Mouse (Mus musculus) heart, embryonic 12.5 days (tissue): Measurements from ENCODE around the gene Gng12. TPM values are rescaled to one million over a fixed set of nuclear protein-coding genes. Genes with fewer than 3 reads are reported as not detected.
"Not testable (repeated sequence)": the region's sequence is repeated elsewhere in the genome, so short reads cannot be mapped to it uniquely, and the experiment has no call there.

Experiments
- ATAC-seq: fragments of 200-750 bp; cut with Nextera tagmentation; 2 replicates; pipeline ENCODE4 v1.8.0; 2017; ENCODE audit warnings: moderate TSS enrichment, moderate library complexity; ENCODE audit not compliant: insufficient number of reproducible peaks, low FRiP score
- H3K27ac ChIP-seq: fragments of 300-500 bp; sonication (generic); 2 replicates; pipeline ENCODE4 v1.5.1; 2016; ENCODE audit warnings: mild to moderate bottlenecking, moderate library complexity; ENCODE audit not compliant: poor library complexity, severe bottlenecking
- H3K27me3 ChIP-seq: fragments of 300-500 bp; sonication (generic); replicated peaks from 2 replicates; pipeline ENCODE4 v1.6.1; 2016; ENCODE audit warnings: mild to moderate bottlenecking, moderate library complexity
- H3K36me3 ChIP-seq: fragments of 300-500 bp; sonication (generic); 2 replicates; pipeline ENCODE4 v1.6.1; 2016; ENCODE audit warnings: mild to moderate bottlenecking, moderate library complexity
- H3K4me1 ChIP-seq: fragments of 300-500 bp; sonication (generic); replicated peaks from 2 replicates; pipeline ENCODE4 v1.6.1; 2016; ENCODE audit warnings: mild to moderate bottlenecking
- H3K4me2 ChIP-seq: fragments of 300-500 bp; sonication (generic); 2 replicates; pipeline ENCODE4 v1.6.1; 2016; ENCODE audit warnings: mild to moderate bottlenecking, moderate library complexity
- H3K4me3 ChIP-seq: fragments of 300-500 bp; sonication (generic); 2 replicates; pipeline ENCODE4 v1.5.1; 2016; ENCODE audit warnings: mild to moderate bottlenecking
- H3K9ac ChIP-seq: fragments of 300-500 bp; sonication (generic); 2 replicates; pipeline ENCODE4 v1.6.1; 2016; ENCODE audit warnings: mild to moderate bottlenecking, moderate library complexity
- H3K9me3 ChIP-seq: fragments of 300-500 bp; sonication (generic); replicated peaks from 2 replicates; pipeline ENCODE4 v1.6.1; 2016; ENCODE audit warnings: mild to moderate bottlenecking, moderate library complexity
- WGBS: fragments of 180-500 bp; shearing (Covaris S2); methylation state at CpG from one replicate; pipeline ENCODE4 v1.1.7; 2016; 5-methylcytosine and 5-hydroxymethylcytosine counted together
- polyA plus RNA-seq: library from polyadenylated mRNA; unstranded; fragments of >200 nt; fragmentation: Nextera tagmentation; extraction: Ambion mirVana; gene quantifications from 2 replicates; pipeline ENCODE4 v1.2.1, GENCODE M21; 2016

The Gng12 gene
- polyA plus RNA-seq, 1 experiment from 2014 or later = 73.7 TPM

DNA sequence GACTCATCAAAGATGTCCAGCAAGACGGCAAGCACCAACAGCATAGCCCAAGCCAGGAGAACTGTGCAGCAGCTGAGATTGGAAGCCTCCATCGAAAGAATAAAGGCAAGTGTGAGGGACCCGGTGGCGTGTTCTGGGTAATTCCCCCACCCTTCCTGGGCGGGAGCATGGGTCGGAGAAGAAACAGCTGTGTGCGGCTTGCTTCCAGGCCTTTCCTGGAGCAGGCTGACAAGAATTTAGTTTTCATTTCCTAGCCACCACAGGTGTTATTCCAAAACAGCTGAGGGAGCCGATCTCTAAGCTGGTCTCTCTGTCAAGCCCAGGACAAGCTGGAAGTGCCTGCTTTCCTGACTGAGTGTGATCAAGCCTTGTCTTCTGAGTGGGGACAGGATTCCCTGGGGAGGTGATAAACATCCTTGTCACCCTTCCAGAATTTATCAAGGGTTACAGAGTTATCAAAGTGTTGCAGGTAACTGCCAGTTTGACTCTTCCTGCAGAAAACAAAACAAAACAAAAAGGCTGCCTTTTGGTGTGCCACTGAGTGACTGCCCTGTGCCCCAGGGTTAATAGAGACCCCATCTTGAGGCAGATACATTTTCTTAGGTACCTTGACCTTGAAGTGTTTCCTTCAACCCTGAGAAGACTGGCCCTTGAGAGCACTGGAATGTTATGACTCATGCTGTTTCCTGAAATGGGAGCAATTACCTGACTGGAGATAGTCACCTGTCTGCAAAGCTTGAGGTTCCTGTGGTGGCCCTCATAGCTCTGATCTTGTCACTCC is 119.7 kb downstream of the Gng12 start:
- Histone ChIP-seq H3K4me1 (peaks cover 22% of the 10 kb centered on the region; the same call in 1 of the 2 replicates), H3K27ac (no peak overlapping the region), H3K9ac (no peak overlapping the region), H3K4me2 (no peak overlapping the region), H3K9me3 (no peaks in the 10 kb centered on the region), H3K36me3 (peaks cover 4% of the 10 kb centered on the region; the same call in 1 of the 2 replicates), H3K4me3 (no peak overlapping the region), H3K27me3 (no peaks in the 10 kb centered on the region)
- no peak for ATAC-seq
- 52% methylated on average over 8 of the region's 8 CpGs for WGBS

DNA sequence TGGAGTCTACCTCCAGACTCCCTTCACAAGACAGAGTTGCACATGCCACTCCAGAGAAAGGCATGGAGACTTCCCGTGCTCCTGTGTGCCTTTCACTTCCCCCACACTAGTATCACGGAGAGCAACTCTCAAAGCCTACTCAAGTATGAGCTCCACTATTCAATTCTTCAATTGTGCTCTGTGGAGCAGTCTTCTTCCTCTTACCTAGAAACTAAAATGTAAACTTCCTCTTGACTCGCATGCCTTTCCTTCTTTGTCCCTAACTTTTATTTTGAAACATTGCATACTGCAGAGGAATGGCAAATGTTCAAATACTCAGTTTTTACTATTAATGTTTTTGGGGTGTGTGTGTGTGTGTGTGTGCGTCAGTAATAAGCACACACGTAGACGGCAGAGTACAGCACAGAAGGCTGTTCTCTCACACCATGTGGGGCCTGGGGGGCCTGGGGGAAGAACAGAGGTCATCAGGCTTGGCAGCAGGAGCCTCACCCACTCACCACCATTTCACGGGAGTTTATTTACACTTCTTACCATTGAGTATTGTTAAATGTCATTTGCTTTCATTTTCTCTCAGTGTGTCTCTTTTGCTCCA is 120.4 kb downstream of the Gng12 start:
- H3K9me3 ChIP-seq = no peaks in the 10 kb centered on the region
- no peak overlapping the region for H3K4me3 ChIP-seq
- WGBS = 73% methylated on average over 7 of the region's 7 CpGs
- ATAC-seq = no peak
- H3K9ac ChIP-seq = no peak overlapping the region
- no peak overlapping the region for H3K27ac ChIP-seq
- peaks cover 22% of the 10 kb centered on the region; the same call in 1 of the 2 replicates for H3K4me1 ChIP-seq
- H3K36me3 ChIP-seq = peaks cover 4% of the 10 kb centered on the region; the same call in 1 of the 2 replicates
- no peak overlapping the region for H3K4me2 ChIP-seq
- H3K27me3 ChIP-seq = no peaks in the 10 kb centered on the region

DNA sequence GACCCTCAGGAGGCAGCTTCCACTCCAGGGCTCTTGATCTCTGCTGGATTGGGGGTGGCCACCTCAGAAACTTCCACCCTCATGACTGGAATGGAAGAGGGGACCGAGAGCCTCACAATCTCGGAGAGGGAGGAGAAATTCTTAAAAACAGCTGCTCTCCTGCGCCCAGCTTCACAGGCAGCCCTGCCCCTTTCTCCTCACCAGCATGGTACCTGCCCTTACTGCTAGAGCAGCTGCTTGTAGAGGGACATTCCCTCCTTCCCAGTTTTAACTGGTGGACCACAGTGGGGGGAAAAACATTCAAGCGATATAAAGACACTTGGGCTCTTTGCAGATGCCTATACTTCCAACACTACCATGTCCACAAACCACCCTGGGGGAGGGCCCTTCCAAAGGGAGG is 122.2 kb downstream of the Gng12 start:
- Histone ChIP-seq H3K4me1 (peaks cover 22% of the 10 kb centered on the region; the same call in 1 of the 2 replicates), H3K36me3 (peaks cover 4% of the 10 kb centered on the region; the same call in 1 of the 2 replicates), H3K9me3 (no peaks in the 10 kb centered on the region), H3K4me3 (no peak overlapping the region), H3K27me3 (no peaks in the 10 kb centered on the region), H3K9ac (no peak overlapping the region), H3K27ac (no peak overlapping the region), H3K4me2 (no peak overlapping the region)
- 63% methylated on average over 4 of the region's 4 CpGs for WGBS
- no peak for ATAC-seq

DNA sequence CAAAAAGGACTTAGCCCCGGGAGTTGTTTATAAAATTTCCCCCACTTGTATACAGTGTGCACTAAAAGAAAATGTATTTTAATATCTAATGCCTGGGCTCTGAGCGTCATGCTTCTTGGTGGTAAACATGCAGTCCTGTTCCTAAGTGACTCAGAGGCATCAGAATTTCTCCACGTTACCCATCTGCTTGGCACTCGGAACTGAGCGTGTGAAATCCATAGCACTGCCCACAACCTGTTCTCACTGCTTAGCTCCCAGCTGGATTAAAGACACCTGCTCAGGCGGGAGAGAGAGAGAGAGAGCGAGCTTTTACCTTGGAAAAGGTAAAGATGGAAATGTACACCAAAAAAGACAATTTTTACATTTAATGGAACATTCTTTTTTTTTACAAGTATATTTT is 122.8 kb downstream of the Gng12 start:
- not testable (repeated sequence) for H3K4me3 ChIP-seq, H3K9me3 ChIP-seq, ATAC-seq, H3K27ac ChIP-seq, H3K27me3 ChIP-seq, H3K36me3 ChIP-seq, H3K4me2 ChIP-seq, H3K9ac ChIP-seq
- 83% methylated on average over 7 of the region's 7 CpGs for WGBS
- H3K4me1 ChIP-seq = peaks cover 16% of the 10 kb centered on the region; the same call in 1 of the 2 replicates

DNA sequence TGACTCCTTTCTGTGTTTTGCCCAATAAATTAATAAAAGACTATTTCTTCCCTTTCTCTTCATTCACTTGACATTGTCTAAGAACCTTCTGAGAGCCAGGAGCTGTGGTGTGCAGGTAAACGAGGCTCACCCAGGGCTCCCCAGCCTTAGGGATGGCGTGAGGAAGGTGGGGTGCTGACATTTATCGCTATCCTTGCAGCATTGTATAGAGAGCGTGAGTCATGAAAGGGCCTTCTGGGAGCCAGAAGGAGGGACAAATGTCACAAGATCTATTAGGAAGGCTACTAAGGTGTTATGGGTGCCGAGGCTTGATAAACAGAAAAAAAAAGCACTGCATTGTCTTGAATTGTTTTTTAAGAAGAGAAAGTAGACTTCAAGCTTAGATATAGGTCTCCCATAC is 125.1 kb downstream of the Gng12 start:
- no peak for ATAC-seq
- Histone ChIP-seq H3K4me3 (no peak overlapping the region), H3K4me2 (no peak overlapping the region), H3K9ac (no peak overlapping the region), H3K27me3 (no peaks in the 10 kb centered on the region), H3K27ac (no peak overlapping the region), H3K4me1 (peaks cover 2% of the 10 kb centered on the region; the same call in 1 of the 2 replicates), H3K36me3 (peaks cover 4% of the 10 kb centered on the region; the same call in 1 of the 2 replicates), H3K9me3 (no peaks in the 10 kb centered on the region)
- 80% methylated on average over 5 of the region's 5 CpGs for WGBS

DNA sequence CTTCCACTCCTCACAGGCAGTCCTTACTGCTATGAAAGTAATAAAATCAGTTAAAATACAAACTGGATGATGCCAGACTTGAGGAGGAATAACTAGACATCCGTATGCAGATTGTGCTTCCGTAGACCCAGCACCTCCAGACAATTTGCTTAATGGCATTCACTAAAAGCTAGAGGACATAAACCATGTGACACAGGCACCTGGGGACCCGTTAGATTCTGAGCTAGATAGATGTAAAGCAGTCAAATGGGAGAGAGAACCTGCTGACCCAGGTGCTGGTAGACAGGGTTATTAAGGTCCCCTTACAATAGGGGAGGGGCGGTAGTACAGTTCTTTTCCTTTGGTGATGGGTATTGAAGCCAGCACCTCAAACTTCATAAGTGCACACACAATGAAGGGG is 127.5 kb downstream of the Gng12 start:
- Histone ChIP-seq H3K27ac (no peak overlapping the region), H3K36me3 (no peaks in the 10 kb centered on the region), H3K4me3 (no peak overlapping the region), H3K27me3 (no peaks in the 10 kb centered on the region), H3K4me1 (no peaks in the 10 kb centered on the region), H3K9ac (no peak overlapping the region), H3K9me3 (no peaks in the 10 kb centered on the region), H3K4me2 (no peak overlapping the region)
- ATAC-seq = no peak
- 81% methylated on average over 4 of the region's 4 CpGs for WGBS

DNA sequence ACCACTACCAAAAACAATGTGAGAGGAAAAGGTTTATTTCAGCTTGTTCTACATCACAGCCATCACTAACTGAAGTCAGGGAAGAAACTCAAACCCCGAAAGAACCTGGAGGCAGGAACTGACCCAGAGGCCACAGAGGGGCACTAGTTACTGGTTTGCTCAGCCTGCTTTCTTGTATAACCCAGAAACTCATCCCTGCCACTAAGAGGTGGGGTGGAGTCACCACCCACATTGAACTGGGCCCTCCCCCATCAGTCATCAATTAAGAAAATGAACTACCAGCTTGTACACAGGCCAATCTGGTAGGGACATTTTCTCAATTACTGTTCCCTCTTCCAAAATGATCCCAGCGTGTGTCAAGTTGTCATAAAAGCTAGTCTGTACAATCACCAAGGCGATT is 130.5 kb downstream of the Gng12 start:
- Histone ChIP-seq H3K27ac (no peak overlapping the region), H3K4me2 (no peak overlapping the region), H3K36me3 (no peaks in the 10 kb centered on the region), H3K4me1 (peaks cover 10% of the 10 kb centered on the region; the same call in 1 of the 2 replicates), H3K27me3 (peaks cover 4% of the 10 kb centered on the region; the same call in 1 of the 2 replicates), H3K9ac (no peak overlapping the region), H3K9me3 (no peaks in the 10 kb centered on the region), H3K4me3 (no peak overlapping the region)
- 77% methylated on average over 3 of the region's 3 CpGs for WGBS
- ATAC-seq = no peak

DNA sequence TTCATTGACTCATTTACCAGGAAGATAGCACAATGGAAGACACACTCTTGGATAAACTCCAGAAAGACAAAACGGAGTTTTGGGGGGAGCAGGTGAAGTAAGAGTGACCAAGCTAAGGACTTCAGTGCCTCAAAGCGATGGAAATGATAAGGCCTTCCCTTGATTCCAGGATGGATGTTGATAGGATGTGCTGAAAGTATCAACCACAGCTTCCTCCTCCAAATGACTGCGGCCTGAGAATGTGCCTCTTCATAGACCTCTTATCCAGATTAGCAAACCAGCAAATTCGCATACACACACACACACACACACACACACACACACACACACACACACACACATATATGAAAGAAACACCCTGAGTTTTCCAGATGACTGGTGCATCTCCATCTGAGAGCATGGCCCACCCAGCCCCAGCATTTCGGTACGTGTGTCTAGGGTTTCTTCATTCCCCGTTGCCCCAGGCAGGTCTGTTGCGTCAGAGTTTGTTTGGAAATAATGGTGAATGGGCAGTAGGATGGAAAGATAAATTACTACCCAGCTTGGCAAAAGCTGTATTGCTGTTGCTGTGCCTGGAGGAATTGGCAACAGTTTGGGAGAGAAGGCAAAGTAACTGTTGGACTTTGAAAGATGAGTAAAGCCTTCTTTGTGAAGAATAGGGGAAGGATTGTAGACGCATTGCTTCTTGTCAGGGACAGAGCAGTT is 131.4 kb downstream of the Gng12 start:
- no peak overlapping the region for H3K4me2 ChIP-seq
- H3K4me1 ChIP-seq = peaks cover 10% of the 10 kb centered on the region; the same call in 1 of the 2 replicates
- peaks cover 4% of the 10 kb centered on the region; the same call in 1 of the 2 replicates for H3K27me3 ChIP-seq
- no peak overlapping the region for H3K27ac ChIP-seq
- no peaks in the 10 kb centered on the region for H3K36me3 ChIP-seq
- no peak overlapping the region for H3K9ac ChIP-seq
- no peak overlapping the region for H3K4me3 ChIP-seq
- no peaks in the 10 kb centered on the region for H3K9me3 ChIP-seq
- WGBS = 76% methylated on average over 9 of the region's 9 CpGs
- ATAC-seq = no peak

DNA sequence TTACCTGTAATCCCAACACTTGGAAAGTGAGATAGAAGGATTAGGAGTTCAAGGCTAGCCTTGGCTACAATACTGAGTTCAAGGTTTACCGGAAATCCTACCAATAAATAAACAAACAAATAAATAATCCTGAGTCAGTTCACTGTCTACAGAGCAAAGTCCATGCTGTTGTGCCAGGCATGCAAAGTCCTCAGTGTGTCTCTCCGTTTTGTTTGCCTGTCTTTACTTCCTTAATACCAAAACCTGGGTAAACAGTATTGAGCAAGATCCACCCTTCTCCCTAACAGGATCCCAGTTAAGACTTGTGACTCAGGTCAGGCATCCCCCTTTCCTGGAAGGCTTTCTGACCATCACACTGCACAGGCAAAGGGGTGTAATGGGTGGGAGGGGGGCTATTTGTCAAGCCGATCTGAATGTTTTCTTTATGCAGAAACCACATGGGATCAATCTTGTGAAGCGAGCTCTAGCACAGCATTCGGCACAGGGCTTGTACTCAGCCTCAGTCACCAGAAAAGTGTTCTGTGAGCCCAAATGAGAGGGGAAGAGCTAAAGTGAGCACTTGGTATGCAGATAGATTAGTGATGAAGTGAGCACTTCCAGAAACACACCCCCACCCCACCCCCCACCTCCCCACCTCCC is 133.2 kb downstream of the Gng12 start:
- H3K9ac ChIP-seq = no peak overlapping the region
- no peak overlapping the region for H3K4me3 ChIP-seq
- no peak for ATAC-seq
- WGBS = 37% methylated on average over 5 of the region's 5 CpGs
- H3K9me3 ChIP-seq = no peaks in the 10 kb centered on the region
- no peak overlapping the region for H3K27ac ChIP-seq
- H3K4me2 ChIP-seq = no peak overlapping the region
- H3K4me1 ChIP-seq = peaks cover 10% of the 10 kb centered on the region; the same call in 1 of the 2 replicates
- no peaks in the 10 kb centered on the region for H3K36me3 ChIP-seq
- peaks cover 4% of the 10 kb centered on the region; the same call in 1 of the 2 replicates for H3K27me3 ChIP-seq

DNA sequence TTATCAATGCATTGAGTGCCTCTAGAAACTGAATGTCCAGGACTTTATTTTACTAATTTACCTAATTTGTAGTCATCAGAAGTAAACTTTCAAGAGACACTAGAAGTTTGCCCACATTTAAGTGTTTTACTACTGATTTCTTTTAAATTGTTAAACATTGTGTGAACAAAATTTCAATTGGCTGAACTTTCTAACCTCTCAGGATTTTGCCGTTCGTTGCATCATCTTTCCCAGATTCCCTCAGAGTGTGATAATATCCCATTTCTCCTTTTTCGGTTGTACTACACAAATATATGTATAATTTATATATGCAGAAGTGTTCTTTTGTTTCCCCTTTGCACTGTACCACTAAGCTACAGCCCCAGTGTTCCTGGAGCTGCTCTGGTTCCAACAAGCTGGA is 133.8 kb downstream of the Gng12 start:
- Histone ChIP-seq H3K36me3 (no peaks in the 10 kb centered on the region), H3K9ac (no peak overlapping the region), H3K4me2 (no peak overlapping the region), H3K9me3 (no peaks in the 10 kb centered on the region), H3K4me3 (no peak overlapping the region), H3K27ac (no peak overlapping the region), H3K27me3 (peaks cover 4% of the 10 kb centered on the region; the same call in 1 of the 2 replicates), H3K4me1 (peaks cover 10% of the 10 kb centered on the region; the same call in 1 of the 2 replicates)
- WGBS = 36% methylated on average over 3 of the region's 3 CpGs
- no peak for ATAC-seq
